Mouse (Mus musculus) gastrocnemius, postnatal 36 days (tissue): Measurements from ENCODE around the gene Fut9. TPM values are rescaled to one million over a fixed set of nuclear protein-coding genes. Genes with fewer than 3 reads are reported as not detected.

ENCODE experiments used
- DNase-seq, 2 experiments: peaks; one replicate each; pipeline ENCODE4 v3.0.0; 2022
- intact Hi-C: fragments of 180-260 bp; cut with DNase I; formaldehyde crosslinking; loops from one replicate; pipeline ENCODE4 v1.15.1; 2025
- total RNA-seq, 2 experiments: library from RNA; stranded (reverse); gene quantifications; 2 replicates each; pipeline ENCODE4 v1.2.3; 2021

Gene Fut9
- total RNA-seq, 2 experiments from 2014 or later: not detected

DNA sequence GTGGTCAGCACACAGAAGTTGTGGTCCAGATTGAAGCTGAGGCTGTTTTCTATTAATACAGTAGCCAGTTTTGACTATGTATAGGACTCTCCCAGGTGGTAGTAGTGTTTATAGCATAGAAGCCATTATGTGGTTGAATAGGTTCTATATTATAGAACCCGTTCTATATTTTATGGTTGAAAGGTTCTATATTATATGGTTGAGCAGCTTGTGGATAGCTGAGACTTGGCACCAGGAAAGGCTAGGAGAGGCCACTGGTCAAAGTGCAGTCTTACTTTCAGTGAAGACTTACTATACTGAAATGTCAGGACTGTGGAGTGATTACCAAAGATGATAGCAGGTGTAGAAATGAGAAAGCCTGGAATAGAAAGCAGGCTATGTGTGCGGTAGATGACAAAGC lies 151.9 kb downstream of the Fut9 start:
- intact Hi-C loops: no loop called here
- no peak for DNase-seq

DNA sequence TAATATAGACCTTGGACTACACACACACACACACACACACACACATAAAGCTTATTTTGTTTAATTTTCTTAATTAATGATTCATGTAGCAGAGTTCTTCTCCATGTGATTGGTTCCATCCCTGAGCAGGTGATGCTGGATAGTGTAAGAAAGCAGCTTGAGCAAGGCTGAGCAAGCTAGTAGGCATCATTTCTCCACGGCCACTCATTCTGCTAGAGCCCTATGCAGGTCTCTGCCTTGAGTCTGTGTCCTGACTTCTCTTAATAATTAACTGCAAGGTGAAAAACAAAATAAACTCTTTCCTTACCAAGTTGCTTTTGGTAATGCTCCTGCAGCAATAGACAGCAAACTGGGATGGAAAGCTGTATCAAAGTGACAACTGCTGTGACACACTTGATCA lies 152.5 kb downstream of the Fut9 start:
- DNase-seq: no peak

DNA sequence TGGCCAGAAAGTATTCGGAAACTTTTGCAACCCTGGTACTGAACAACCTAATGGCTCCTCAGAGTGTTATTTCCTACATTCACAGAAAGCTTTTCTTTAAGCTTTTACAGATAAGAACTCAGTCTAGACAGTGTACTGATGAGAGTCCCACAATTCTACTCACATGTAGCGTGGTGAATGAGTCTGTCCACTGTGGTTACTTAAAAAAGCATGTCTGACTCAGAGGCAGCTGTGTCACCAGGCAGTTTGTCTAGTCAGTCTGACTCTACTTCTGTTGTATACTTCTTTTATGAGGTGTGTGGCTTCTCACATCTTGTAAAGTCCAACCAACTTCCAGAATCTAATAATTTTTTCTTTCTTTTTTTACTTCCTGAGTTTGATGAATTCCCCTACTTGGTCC lies 154.5 kb downstream of the Fut9 start:
- DNase-seq: no peak
- intact Hi-C loops: no loop called here

More for the DNA sequence above, 152.5 kb downstream of the Fut9 start:
- intact Hi-C loops: no loop called here

DNA sequence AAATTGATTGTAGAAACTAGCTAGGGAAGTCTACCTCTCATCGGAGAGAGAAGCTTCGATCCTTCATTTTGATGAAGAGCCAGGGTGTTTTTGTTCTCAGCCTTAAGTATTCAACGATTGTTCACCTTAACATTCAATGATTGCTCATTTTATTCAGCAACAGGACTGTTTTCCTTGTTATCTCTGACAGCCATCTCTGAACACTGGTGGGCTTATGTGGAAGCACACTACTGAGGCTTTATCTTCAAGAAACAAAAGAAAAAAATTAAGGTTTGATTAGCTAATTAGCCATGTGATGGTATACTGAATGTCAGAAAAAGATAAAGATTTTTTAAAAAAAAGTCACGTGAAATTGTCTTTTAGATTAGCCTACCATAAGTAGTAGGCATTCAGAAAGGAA lies 158.1 kb downstream of the Fut9 start:
- no peak for DNase-seq
- intact Hi-C loops: no loop called here

DNA sequence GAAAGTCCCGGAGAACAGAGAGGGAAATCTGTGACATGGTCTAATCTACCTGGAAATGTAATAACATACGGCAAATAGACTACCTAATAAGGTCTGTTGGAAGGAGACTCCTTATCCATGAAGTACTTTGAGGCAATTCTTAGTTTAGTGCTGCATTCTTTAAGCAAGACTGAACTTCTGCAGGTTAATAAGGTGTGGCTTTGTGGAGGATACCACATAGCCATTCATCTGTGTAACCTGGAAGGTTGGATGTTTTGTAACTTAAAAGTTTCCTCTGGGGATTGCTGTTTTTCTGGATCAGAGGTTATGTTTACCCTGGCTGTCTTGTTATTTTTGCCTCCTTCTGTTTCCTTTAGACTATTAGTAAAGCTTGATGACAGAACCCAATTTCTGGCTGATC lies 166.8 kb downstream of the Fut9 start:
- DNase-seq: no peak
- intact Hi-C loops: no loop called here

DNA sequence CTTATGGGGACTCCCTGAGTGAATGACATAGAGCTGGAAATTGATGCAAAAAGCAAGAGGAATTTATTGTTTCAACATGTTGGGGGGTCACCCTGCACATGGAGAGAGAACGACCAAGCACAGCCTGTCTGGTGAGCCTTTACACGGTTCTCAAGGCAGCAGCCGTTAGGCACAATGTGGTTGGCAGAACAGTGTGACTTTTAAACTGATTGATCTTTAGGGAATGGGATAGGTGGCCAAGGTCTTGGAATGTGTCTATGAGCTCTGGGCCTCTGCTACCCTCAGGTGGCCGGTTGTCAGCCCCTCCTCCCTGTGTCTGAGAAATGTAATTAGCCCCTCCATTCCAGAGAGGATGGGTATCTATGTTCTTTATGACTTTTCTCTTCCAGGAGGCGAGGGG lies 171.9 kb downstream of the Fut9 start:
- intact Hi-C loops: no loop called here
- DNase-seq: no peak

DNA sequence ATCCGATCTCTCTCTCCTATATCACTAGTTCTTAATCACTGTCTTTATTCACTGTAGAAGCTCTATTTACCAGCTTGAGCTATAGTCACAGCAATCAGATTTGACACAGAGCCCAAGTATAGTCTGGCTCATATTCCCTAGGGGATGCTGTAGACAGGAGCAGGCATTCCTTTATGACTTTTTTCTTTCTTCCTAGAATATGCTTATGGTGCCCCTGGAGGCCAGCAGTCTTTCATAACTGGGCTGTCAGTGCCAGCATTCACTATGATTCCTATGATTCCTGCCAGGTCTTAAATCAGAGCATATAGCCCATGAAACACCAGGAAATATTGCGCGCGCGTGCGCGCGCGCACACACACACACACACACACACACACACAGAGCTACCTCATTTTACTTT lies 172.6 kb downstream of the Fut9 start:
- DNase-seq: no peak
- intact Hi-C loops: no loop called here

DNA sequence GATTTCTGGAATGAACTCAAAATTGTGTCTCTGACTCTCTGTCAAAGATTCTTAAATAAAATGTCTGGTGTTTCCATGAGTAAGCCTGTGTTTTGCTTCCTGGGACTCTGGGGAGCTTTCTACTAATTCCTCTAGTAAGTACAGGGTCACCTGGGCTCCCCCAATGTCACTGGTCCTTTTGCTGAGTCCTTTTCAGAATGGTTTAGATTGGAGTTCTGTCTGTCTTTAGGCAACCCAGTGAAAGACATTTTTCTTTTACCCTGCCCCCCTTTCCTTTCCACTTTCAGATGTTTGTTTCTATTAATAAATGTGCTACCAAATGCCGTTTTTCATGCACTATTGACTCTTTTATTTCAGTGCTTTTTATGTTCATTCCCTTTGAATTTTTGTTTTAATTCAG lies 173.0 kb downstream of the Fut9 start:
- intact Hi-C loops: no loop called here
- DNase-seq: no peak

DNA sequence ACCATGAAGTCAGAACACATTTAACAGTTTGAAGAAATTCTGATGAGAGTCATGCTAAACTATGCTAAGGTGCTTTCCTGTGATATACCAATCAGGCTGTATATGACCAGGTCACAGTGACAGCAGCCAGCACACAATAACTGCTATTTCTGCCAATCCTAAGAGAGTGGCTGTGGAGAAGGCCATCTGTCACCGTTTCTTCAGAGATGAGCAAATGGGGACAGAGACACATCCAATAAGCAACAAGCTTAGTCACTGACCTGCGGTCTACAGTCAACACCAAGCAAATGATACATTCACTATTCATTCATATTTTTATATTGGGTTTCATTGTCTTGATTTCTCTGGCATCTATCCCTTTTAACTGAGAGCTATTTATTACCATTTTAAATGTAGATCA lies 176.9 kb downstream of the Fut9 start:
- intact Hi-C loops: no loop called here
- no peak for DNase-seq

DNA sequence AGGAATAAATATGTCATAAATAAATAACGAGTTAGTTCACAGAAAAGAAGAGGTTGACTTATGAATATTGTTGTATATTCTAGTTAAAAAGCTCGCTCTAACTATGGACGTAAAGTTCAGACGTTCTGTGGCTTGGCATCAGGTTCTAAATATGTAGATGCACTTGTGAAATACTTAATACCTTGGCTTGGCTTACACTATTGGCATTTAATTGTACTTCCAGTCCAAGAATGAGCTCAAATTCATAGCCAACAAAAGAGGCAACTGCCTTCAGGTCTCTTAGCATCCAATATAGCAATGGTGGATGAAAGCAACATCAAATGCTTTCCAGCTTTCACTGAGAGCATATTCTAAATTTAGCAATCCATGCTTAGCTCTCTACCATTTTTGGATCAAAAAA lies 182.7 kb downstream of the Fut9 start:
- intact Hi-C loops: no loop called here
- DNase-seq: no peak

DNA sequence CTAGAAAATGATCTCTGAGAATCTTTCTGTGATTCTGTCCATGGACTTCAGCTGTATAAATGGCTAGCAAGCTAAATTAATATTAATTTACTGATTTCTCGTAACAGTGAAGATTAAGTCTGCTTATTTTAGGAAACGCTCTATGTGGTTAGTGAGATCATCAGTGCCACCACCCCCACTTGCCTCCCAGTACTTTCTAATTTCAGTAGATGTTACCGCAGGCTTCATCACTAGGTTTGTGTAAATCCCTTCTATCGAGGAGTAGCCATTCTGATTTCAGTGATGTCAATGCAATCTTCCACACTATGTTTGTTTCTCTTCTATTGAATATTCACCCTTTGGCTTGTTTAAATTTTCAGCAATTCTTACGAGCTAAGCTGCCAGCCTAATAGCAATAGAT lies 186.6 kb downstream of the Fut9 start:
- intact Hi-C loops: no loop called here
- no peak for DNase-seq

DNA sequence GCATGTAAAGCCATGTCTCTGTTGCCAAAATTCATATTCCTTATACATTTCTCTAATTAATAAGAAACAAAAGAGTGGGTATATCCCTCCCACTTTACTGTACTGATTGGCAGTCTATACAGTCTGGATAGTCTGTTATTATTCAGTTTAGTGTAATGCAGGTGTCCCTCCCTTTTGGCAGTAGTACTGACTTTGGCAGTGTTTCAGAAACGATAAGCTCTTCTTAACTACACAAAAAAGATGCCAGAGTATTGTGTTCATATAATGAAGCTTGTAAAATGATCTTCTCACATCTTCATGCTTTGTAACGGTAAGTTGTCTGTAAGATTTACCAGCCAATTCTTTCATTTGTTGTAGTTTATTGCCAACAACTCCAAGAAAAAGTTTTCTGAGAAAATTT lies 189.6 kb downstream of the Fut9 start:
- intact Hi-C loops: no loop called here

DNA sequence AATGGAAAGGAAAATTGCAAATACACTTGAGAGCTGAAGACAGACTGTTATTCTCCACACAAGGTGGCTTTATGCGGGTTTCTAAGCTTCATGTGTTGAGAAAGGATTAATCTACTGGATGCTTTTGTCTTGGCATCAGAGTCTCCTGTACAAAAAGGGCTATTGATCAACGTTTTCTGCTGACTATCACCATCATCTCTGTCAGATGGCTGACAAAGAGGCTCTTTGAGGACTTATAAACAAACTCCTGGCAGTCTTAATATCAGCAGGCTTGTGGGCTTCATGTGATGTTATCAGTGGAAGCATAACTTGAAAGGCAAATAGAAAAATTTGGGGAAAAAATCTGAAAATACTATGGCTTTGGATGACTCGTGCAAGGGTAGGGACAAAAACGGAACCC lies 206.8 kb downstream of the Fut9 start:
- no peak for DNase-seq
- intact Hi-C loops: no loop called here

More for the DNA sequence above, 189.6 kb downstream of the Fut9 start:
- DNase-seq: no peak
